Mouse (Mus musculus) adrenal gland, postnatal 10 days (tissue): ENCODE data around the gene Myh7b. TPM values are rescaled to one million over a fixed set of nuclear protein-coding genes. Genes with fewer than 3 reads are reported as not detected.
"Not testable (repeated sequence)": the region's sequence is repeated elsewhere in the genome, so short reads cannot be mapped to it uniquely, and the experiment has no call there.

Source experiments
- DNase-seq: peaks from one replicate; pipeline ENCODE4 v3.0.0; 2021; ENCODE audit warnings: mixed read lengths
- total RNA-seq, 2 experiments: library from RNA; stranded (reverse); gene quantifications; 2 replicates each; pipeline ENCODE4 v1.2.3; 2021

Gene Myh7b
- total RNA-seq, 2 experiments from 2014 or later = 0.33 to 1.1 TPM

- DNase-seq = no peak
These were observed 6.3 kb upstream of the Myh7b start for GRCm38 (mm10) chr2:155604560-155605235.

GRCm38 (mm10) chr2:155605236-155605589, 5.8 kb upstream of the Myh7b start:
- DNase-seq = not testable (repeated sequence)

GRCm38 (mm10) chr2:155606360-155606759, 4.7 kb upstream of the Myh7b start:
- no peak for DNase-seq

GRCm38 (mm10) chr2:155611834-155612550, 980 bp downstream of the Myh7b start:
- DNase-seq = no peak

GRCm38 (mm10) chr2:155613326-155613755, 2.3 kb downstream of the Myh7b start:
- peak; percentile 80 for DNase-seq

- DNase-seq = no peak
These were observed 2.9 kb downstream of the Myh7b start for GRCm38 (mm10) chr2:155613953-155614352.

GRCm38 (mm10) chr2:155616971-155617370, 6.0 kb downstream of the Myh7b start:
- no peak for DNase-seq

- peak; percentile 97 for DNase-seq
These were observed 8.8 kb downstream of the Myh7b start for GRCm38 (mm10) chr2:155619817-155620216.

- DNase-seq = no peak
These were observed 11.6 kb downstream of the Myh7b start for GRCm38 (mm10) chr2:155622606-155623005.

- no peak for DNase-seq
These were observed 13.0 kb downstream of the Myh7b start for GRCm38 (mm10) chr2:155623996-155624395.

GRCm38 (mm10) chr2:155624730-155625129, 13.7 kb downstream of the Myh7b start:
- peak; percentile 39 for DNase-seq

- DNase-seq = no peak
These were observed 15.3 kb downstream of the Myh7b start for GRCm38 (mm10) chr2:155626277-155626676.

- DNase-seq = peak; percentile 87
These were observed 16.2 kb downstream of the Myh7b start for GRCm38 (mm10) chr2:155627030-155627738.

GRCm38 (mm10) chr2:155628112-155628511, 17.1 kb downstream of the Myh7b start:
- no peak for DNase-seq

GRCm38 (mm10) chr2:155628519-155628918, 17.5 kb downstream of the Myh7b start:
- no peak for DNase-seq

- DNase-seq = peak; percentile 62
These were observed 18.2 kb downstream of the Myh7b start for GRCm38 (mm10) chr2:155629231-155629661.

GRCm38 (mm10) chr2:155630153-155630552, 19.1 kb downstream of the Myh7b start:
- no peak for DNase-seq

- DNase-seq = peak; percentile 56
These were observed 19.8 kb downstream of the Myh7b start for GRCm38 (mm10) chr2:155630590-155631416.

GRCm38 (mm10) chr2:155632138-155632936, 21.3 kb downstream of the Myh7b start:
- DNase-seq = no peak

- no peak for DNase-seq
These were observed 22.1 kb downstream of the Myh7b start for GRCm38 (mm10) chr2:155633121-155633520.

- DNase-seq = no peak
These were observed 22.7 kb downstream of the Myh7b start for GRCm38 (mm10) chr2:155633731-155634130.
